Mouse (Mus musculus) spleen, adult 2 months (tissue): Measurements from ENCODE around the gene Chmp6. TPM values are rescaled to one million over a fixed set of nuclear protein-coding genes. Genes with fewer than 3 reads are reported as not detected.
A peak's percentile ranks its signal among the peaks of the same experiment; 100 is the strongest.

ENCODE experiments used
- DNase-seq, 2 experiments: peaks; one replicate each; pipeline versions ENCODE4 v3.0.0 to v3.0.0-alpha.2; 2012 to 2021; ENCODE audit warnings: low spot score in 2 of 2, low read depth in 1 of 2
- H3K27ac ChIP-seq: fragments of 200-500 bp; 2 replicates; pipeline ENCODE4 v1.5.1; 2012; ENCODE audit warnings: low read length, inconsistent platforms; ENCODE audit not compliant: insufficient read depth
- H3K27me3 ChIP-seq: fragments of 200-500 bp; 2 replicates; pipeline ENCODE4 v1.6.1; 2012; ENCODE audit warnings: mild to moderate bottlenecking, moderate library complexity, low read length, inconsistent platforms; ENCODE audit not compliant: control insufficient read depth, insufficient read depth
- H3K36me3 ChIP-seq: fragments of 200-500 bp; 2 replicates; pipeline ENCODE4 v1.6.1; 2012; ENCODE audit warnings: mild to moderate bottlenecking, low read length, inconsistent platforms; ENCODE audit not compliant: control insufficient read depth, insufficient read depth
- H3K4me1 ChIP-seq: fragments of 200-500 bp; 2 replicates; pipeline ENCODE4 v1.6.1; 2011; ENCODE audit warnings: inconsistent platforms; ENCODE audit not compliant: control insufficient read depth, insufficient read depth, insufficient read length
- H3K4me3 ChIP-seq: fragments of 200-500 bp; 2 replicates; pipeline ENCODE4 v1.5.1; 2011; ENCODE audit warnings: mild to moderate bottlenecking, inconsistent platforms; ENCODE audit not compliant: insufficient read depth, insufficient read length; ENCODE audit errors: extremely low read depth
- CTCF ChIP-seq: fragments of 200-500 bp; IDR thresholded peaks from 2 replicates; pipeline ENCODE4 v1.5.1; 2011; ENCODE audit warnings: mild to moderate bottlenecking, inconsistent platforms; ENCODE audit not compliant: insufficient read depth, insufficient read length, insufficient replicate concordance; ENCODE audit errors: extremely low read depth
- POLR2A ChIP-seq: fragments of 200-500 bp; IDR thresholded peaks from 2 replicates; pipeline ENCODE4 v1.6.1; 2011; ENCODE audit warnings: low read depth, low read length, inconsistent platforms
- WGBS: fragments of 180-500 bp; shearing (Covaris S2); methylation state at CpG from one replicate; pipeline ENCODE4 v1.1.7; 2018; 5-methylcytosine and 5-hydroxymethylcytosine counted together
- polyA plus RNA-seq: library from polyadenylated mRNA; depleted of rRNA; stranded (reverse); fragments of >200 nt; gene quantifications from 2 replicates; pipeline ENCODE4 v1.2.3, GENCODE M21; 2012

Gene Chmp6
- polyA plus RNA-seq, 1 experiment = 31.2 TPM

DNA sequence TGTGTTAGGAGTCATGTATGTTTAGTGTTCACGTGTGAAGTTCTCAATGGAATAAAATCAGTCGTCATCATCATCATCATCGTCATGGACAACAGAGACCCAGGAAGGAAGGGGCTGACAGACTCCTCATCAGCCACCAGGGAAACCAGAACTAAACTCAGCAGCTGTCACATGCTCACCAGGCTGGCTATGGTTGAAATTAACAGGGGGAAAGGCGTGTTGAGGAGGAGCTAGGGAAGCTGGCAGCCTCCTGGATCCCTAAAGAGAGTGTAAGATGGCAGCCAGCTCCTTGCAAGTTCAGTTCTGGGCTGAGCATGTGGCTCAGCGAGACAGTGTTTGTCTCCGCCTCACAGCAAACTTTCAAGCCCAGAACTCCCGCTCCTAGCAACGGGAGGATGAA is 21.5 kb downstream of the Chmp6 start:
- no peak for TF ChIP-seq POLR2A
- no peak for TF ChIP-seq CTCF
- WGBS = 71% methylated on average over 8 of the region's 8 CpGs
- Histone ChIP-seq H3K27ac (no peak overlapping the region), H3K4me3 (no peak overlapping the region), H3K4me1 (peaks cover 26% of the 10 kb centered on the region; the same call in 1 of the 2 replicates), H3K36me3 (no peaks in the 10 kb centered on the region), H3K27me3 (no peaks in the 10 kb centered on the region)
- no peak for DNase-seq

DNA sequence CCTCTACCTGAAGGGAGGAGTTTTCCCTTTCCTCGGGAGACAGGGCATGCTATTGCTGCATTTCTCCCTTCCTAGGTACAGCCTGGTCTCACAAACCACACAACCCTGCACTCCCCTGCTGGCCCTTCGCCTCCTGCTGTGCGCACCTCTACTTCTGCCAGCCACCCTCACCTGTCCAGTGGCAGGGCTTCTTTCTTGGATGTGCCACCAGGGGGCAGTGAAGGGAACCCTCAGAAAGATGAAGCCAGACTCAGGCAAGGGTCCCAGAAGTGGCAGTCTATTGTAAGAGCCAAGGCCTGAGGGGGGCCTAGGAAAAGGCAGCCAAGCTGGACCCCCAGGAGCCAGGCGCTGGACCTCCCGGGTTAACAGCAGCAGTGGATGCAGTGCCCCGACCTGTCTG is 22.2 kb downstream of the Chmp6 start:
- no peaks in the 10 kb centered on the region for H3K36me3 ChIP-seq
- H3K27me3 ChIP-seq = no peaks in the 10 kb centered on the region
- DNase-seq = peak in 1 of 2 experiments; percentile 74
- peak; percentile 71; the same call in 1 of the 2 replicates for TF ChIP-seq CTCF
- no peak for TF ChIP-seq POLR2A
- 70% methylated on average over 6 of the region's 6 CpGs for WGBS
- H3K4me3 ChIP-seq = no peak overlapping the region
- H3K27ac ChIP-seq = no peak overlapping the region
- peaks cover 26% of the 10 kb centered on the region; the same call in 1 of the 2 replicates for H3K4me1 ChIP-seq

DNA sequence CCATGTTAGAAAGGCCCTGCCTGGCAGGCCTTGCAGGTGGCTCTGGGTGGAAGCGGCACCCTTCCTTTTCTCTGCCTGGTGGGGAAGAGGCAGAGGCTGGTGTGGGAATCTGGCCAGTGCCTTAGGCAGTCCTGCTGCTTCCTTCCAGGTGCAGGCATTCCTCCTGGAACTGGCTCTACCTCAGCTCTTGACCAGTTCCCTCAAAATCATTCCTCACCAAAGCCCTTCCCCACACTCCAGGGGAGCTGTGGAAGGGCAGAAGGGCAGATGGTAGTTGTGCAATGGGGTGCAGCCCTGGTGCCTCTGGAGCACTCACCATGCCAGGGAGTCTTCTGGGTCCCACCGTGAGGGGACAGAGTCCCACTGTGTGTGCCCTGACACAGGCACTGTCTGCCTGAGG is 23.2 kb downstream of the Chmp6 start:
- peaks cover 26% of the 10 kb centered on the region; the same call in 1 of the 2 replicates for H3K4me1 ChIP-seq
- 88% methylated on average over 2 of the region's 2 CpGs for WGBS
- no peak for DNase-seq
- H3K4me3 ChIP-seq = no peak overlapping the region
- no peaks in the 10 kb centered on the region for H3K27me3 ChIP-seq
- TF ChIP-seq POLR2A = no peak
- TF ChIP-seq CTCF = no peak
- H3K27ac ChIP-seq = no peak overlapping the region
- no peaks in the 10 kb centered on the region for H3K36me3 ChIP-seq

DNA sequence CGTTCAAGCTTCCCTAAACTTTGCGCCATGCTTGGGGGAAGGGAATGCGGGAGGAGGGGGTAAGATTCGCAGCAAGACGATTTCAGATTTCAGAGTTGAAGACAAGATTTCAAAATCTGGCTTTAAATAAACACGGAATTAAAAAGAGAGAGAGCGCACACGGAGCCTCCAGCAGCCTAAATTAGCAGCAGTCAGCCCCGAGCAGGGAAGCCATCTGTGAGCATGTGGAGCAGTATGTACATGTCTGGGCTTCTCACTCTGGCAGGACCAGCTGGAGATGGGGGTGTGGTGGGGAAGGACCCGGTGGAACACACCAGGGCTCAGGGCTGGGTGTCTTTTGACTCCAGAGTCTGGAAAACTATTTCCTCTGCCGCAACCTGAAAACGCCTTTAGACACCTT is 24.0 kb downstream of the Chmp6 start:
- Histone ChIP-seq H3K36me3 (no peaks in the 10 kb centered on the region), H3K4me1 (peaks cover 20% of the 10 kb centered on the region; the same call in 1 of the 2 replicates), H3K27me3 (no peaks in the 10 kb centered on the region), H3K27ac (no peak overlapping the region), H3K4me3 (no peak overlapping the region)
- no peak for DNase-seq
- no peak for TF ChIP-seq CTCF
- TF ChIP-seq POLR2A = no peak
- WGBS = 73% methylated on average over 12 of the region's 12 CpGs

DNA sequence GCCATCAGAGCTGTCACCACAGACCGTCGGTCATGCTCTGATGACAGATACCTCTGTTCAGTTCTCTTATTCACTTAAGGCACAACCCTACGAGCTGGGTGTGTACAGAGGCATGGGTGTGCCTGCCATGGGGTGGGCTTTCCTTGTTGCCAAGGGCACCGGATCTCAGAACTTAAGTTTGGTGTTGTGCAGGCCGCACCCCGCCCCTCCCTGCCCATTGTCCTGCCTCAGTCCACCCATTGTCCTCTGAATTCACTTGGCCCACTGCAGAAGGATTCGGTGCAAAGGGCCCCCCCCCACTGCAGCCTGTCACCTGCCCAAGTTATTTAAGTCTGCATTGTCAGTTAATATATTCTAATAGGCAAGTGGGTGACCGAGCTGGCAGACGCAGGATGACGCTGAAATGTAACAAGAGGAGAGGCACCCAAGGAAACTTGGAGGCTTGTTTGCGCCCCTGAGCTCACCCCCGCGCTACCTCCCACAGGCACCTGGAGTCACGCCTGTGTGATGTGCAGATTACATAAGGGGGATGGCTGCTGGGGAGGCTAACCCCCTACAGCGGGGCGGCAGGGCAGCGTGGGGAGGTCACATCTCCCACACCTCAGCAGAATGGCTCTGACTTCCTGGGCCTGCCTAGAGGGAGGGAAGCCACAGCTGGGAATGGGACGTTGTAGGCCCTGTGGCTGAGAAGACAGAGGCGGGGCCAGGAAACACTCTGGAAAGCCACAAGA is 24.7 kb downstream of the Chmp6 start:
- Histone ChIP-seq H3K4me1 (peaks cover 15% of the 10 kb centered on the region; the same call in 1 of the 2 replicates), H3K36me3 (no peaks in the 10 kb centered on the region), H3K4me3 (no peak overlapping the region), H3K27me3 (no peaks in the 10 kb centered on the region), H3K27ac (no peak overlapping the region)
- TF ChIP-seq POLR2A (no peak), CTCF (no peak)
- no peak for DNase-seq
- 47% methylated on average over 19 of the region's 19 CpGs for WGBS

DNA sequence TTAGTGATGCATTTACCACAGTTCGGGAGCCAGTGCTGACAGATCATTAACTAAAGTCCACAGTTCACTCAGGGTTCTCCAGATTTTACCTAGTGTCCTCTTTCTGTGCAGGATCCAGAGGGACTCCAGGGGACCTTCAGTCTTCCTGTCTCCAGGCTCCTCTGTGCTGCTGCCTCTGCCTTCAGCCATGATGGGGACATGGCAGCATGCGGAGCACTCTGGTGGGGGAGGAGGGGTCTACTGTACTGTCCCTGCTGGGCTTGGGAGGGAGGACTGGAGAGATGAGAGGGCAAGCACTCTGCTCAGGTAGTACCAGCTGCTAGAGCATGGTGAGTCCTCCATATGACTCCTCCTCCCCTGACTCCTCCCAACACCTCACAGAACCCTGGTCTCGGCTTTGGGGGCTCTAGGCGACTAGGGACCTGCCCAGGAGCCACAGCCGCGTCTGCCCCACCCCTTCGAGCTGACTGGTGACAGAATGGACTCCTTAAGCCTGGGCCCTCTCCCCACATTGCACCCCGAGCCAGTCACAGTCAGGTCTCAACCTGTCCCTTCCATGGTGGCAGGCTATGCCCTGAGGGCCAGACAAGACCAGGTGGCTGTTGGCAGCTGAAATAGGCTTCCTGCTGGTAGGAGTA is 26.0 kb downstream of the Chmp6 start:
- H3K4me3 ChIP-seq = no peak overlapping the region
- no peak for DNase-seq

DNA sequence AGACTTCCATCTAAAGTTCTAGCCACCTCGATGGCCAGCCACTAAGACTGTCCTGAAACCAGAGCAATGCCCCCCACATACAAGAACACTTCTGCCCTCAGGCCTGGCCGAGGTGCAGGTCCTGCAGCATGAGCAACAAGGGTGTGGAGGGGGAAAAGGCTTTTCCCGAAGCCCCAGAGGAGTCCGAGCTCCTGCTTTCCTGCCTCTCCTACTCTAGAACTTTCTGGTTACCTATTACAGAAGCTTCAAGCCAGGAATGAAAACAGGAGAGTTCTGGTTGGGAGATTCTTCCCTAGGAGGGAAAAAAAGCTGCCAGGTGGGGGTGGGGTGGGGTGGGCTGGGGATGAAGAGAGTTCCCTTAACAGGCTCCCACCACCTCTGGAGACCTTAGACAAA is 26.5 kb downstream of the Chmp6 start:
- no peaks in the 10 kb centered on the region for H3K27me3 ChIP-seq
- no peak overlapping the region for H3K27ac ChIP-seq
- no peaks in the 10 kb centered on the region for H3K36me3 ChIP-seq
- H3K4me3 ChIP-seq = no peak overlapping the region
- no peak for TF ChIP-seq POLR2A
- no peak for TF ChIP-seq CTCF
- DNase-seq = no peak
- 77% methylated on average over 4 of the region's 4 CpGs for WGBS
- peaks cover 6% of the 10 kb centered on the region for H3K4me1 ChIP-seq

More for the DNA sequence above, 26.0 kb downstream of the Chmp6 start:
- TF ChIP-seq POLR2A = no peak
- TF ChIP-seq CTCF = no peak
- H3K4me1 ChIP-seq = peaks cover 8% of the 10 kb centered on the region
- 76% methylated on average over 8 of the region's 8 CpGs for WGBS
- no peaks in the 10 kb centered on the region for H3K36me3 ChIP-seq
- no peaks in the 10 kb centered on the region for H3K27me3 ChIP-seq
- H3K27ac ChIP-seq = no peak overlapping the region
